Mouse (Mus musculus) left cerebral cortex, postnatal 10 days (tissue): Measurements from ENCODE around the gene Sgca. TPM values are rescaled to one million over a fixed set of nuclear protein-coding genes. Genes with fewer than 3 reads are reported as not detected.

Experiments
- DNase-seq, 2 experiments: peaks; one replicate each; pipeline ENCODE4 v3.0.0; 2021 to 2022; ENCODE audit warnings: low spot score in 2 of 2, mixed read lengths in 1 of 2; ENCODE audit errors: extremely low spot score in 1 of 2
- intact Hi-C: fragments of 180-260 bp; cut with DNase I; formaldehyde crosslinking; loops from one replicate; pipeline ENCODE4 v1.15.1; 2025
- total RNA-seq, 2 experiments: library from RNA; stranded (reverse); gene quantifications; 2 replicates each; pipeline ENCODE4 v1.2.3; 2021

Sgca gene
- total RNA-seq, 2 experiments from 2014 or later = 0.41 TPM; not detected in 1

DNA sequence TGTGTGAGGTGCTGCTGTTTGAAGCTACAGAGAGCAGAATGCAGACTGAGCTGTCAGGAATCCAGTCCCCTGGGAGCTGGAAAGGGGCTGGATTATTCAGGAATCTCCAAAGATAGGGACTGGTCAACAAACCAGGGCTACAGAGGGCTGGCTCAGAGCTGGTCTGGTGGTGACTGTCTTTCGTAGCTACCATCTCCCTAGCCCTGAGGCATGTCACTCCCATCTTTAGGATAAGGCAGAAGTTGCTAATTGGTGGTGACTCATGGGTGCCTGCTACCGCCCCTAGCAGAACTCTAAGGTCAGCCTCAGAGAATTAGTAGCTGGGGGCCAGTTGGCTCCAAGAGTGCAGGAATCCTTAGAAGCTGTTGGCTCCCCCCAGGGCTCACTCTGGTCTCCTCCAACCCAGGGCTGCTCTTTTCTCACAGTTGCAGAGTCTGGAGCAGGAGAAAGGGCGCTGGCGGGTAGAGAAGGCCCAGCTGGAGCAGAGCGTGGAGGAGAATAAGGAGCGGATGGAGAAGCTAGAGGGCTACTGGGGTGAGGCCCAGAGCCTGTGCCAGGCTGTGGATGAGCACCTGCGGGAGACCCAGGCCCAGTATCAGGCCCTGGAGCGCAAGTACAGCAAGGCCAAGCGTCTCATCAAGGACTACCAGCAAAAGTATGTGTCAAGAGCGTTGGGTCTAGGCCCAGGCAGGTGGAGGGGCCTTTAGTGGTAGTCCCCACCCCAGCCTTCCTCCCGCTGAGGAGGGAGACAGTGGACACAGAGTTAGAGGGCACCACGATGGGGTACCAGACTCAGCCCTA lies 28.2 kb upstream of the Sgca start:
- no peak for DNase-seq
- intact Hi-C loops = no loop called here

GRCm38 (mm10) chr11:95002705-95003104 lies 26.6 kb upstream of the Sgca start:
- no peak for DNase-seq
- intact Hi-C loops = no loop called here

GRCm38 (mm10) chr11:95001584-95002347 lies 25.6 kb upstream of the Sgca start:
- no peak for DNase-seq
- intact Hi-C loops = loop anchor here (2.0 kb wide), 1 partner anchor 23 kb away; no protein-coding TSS in a partner anchor

GRCm38 (mm10) chr11:95001058-95001457 lies 24.9 kb upstream of the Sgca start:
- peak in 1 of 2 experiments; percentile 77 for DNase-seq
- intact Hi-C loops = loop anchor here (2.0 kb wide), 1 partner anchor 22 kb away; no protein-coding TSS in a partner anchor

GRCm38 (mm10) chr11:95000548-95000947 lies 24.4 kb upstream of the Sgca start:
- intact Hi-C loops = loop anchor here (2.0 kb wide), 1 partner anchor 22 kb away; no protein-coding TSS in a partner anchor
- DNase-seq = peak in 1 of 2 experiments; percentile 64

GRCm38 (mm10) chr11:95000128-95000527 lies 24.0 kb upstream of the Sgca start:
- no peak for DNase-seq
- intact Hi-C loops = loop anchor here (2.0 kb wide), 1 partner anchor 21 kb away; no protein-coding TSS in a partner anchor

GRCm38 (mm10) chr11:94998041-94998531 lies 22.0 kb upstream of the Sgca start:
- DNase-seq = peak in 1 of 2 experiments; percentile 49
- intact Hi-C loops = no loop called here

- DNase-seq = no peak
- intact Hi-C loops = no loop called here
Measured at GRCm38 (mm10) chr11:94997596-94997995, 21.5 kb upstream of the Sgca start.

- intact Hi-C loops = no loop called here
- DNase-seq = no peak
Measured at GRCm38 (mm10) chr11:94996984-94997383, 20.9 kb upstream of the Sgca start.

DNA sequence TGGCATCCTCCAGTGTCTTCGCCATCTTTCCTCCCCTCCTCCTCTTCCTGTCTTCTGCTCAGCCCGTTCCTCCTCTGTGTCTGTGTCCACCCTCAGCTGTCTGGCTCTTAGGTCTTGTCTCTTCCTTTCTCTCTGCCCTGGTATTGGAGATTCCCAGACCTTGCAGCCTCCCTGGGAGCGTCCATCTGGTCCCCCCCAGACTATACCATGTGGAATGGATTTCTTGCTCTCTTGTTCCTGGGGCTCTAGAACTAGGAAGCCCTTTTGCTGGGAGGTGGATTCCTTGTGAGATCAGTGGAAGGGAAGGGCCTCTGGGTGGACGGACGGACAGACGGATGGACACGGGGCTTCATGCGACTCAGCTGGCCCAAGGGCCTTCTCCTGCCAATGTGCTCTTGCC lies 20.0 kb upstream of the Sgca start:
- intact Hi-C loops = no loop called here
- DNase-seq = no peak

GRCm38 (mm10) chr11:94994947-94995772 lies 19.0 kb upstream of the Sgca start:
- DNase-seq = no peak
- intact Hi-C loops = no loop called here

GRCm38 (mm10) chr11:94994208-94994814 lies 18.2 kb upstream of the Sgca start:
- intact Hi-C loops = no loop called here
- DNase-seq = peak in 1 of 2 experiments; percentile 33

DNA sequence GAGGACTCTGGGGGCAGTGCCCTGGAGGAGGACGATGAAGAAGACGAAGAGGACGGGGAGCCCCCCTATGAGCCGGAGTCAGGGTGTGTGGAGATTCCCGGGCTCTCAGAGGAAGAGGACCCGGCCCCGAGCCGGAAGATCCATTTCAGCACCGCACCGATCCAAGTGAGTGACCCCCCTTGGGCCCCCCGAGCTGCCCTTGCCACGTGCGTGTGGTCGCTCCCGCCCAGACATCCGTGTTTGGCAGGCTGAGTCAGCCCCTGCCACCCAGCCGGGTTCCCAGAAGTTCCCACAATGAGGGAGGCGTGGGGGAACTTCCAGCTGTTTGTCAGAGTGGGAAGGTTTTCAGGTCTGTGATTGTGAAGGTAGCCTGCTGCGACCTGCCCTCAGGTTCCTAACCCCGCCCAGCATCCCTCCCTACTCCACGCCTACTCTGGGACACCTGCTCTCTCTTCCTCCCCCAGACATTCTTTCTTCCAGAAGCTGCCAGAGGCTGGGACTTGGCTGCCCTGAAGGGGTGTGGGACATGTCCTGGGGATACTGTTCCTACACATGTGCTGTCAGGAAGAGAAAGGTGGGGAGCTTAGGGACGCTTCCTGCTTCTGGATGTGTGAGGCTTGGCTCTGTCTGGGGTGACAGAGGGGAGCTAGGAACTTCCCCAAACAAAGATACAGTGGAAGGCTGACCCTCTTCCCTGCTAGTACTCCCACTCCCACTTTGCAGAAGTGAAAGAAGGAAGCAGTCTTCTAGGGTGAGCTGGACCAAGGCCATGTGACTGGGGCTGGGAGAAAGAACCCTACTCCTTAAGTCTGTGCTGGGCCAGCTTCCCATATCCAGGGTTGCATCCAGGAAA lies 16.9 kb upstream of the Sgca start:
- DNase-seq = peak in 1 of 2 experiments; percentile 74
- intact Hi-C loops = no loop called here

GRCm38 (mm10) chr11:94992480-94992753 lies 16.3 kb upstream of the Sgca start:
- intact Hi-C loops = no loop called here

GRCm38 (mm10) chr11:94991641-94992479 lies 15.7 kb upstream of the Sgca start:
- no peak for DNase-seq
- intact Hi-C loops = no loop called here

More at GRCm38 (mm10) chr11:94992480-94992753, 16.3 kb upstream of the Sgca start:
- DNase-seq = no peak

DNA sequence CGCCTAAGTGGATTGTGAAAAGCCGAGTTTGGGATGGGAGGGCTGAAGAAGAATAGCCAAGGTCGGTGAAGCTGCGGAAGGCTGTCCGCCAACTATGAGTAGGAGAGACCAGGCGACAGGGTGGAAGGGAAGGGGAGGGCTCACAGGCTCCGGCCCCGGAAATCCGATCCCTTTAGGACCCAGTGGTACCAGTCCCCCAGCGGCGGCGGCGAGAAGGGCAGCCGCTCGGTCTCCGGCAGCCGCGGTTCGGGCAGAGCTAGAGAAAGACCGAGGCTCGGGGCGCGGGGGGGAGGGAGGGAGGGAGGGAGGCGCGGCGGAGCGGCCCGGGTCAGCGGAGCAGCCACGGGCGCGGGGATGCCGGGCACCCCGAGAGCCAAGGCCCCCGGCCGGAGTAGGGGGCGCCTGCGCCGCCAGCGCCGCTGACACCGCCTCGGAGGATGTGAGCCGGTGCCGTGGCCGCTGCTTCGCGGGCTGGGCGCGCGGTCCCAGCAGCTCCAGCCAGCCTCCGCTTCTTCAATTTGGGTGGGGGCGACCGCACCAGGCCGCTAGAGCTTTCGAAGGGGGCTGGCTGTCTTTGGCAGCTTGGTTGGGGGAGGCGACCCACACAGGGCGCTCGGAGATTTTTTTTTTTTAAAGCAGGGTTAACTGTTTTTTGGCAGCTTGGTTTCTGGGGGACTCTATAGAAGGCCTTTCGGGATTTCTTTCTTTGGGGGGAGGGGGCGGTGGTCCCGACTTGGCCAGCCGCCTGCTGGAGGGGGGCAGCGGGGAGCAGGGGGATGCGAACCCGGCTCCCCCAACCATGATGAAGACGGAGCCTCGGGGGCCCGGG lies 14.8 kb upstream of the Sgca start, which contains the start of gene Ppp1r9b:
Gene Ppp1r9b (plus strand): TSS at position 287 of the 829 bp plus-strand sequence.
- DNase-seq = peak; percentile 89 to 95
- intact Hi-C loops = no loop called here
